Mouse (Mus musculus): Measurements from ENCODE around the gene Foxp1. TPM values are rescaled to one million over a fixed set of nuclear protein-coding genes. Genes with fewer than 3 reads are reported as not detected.
A peak's percentile ranks its signal among the peaks of the same experiment; 100 is the strongest.

Gene Foxp1
- polyA plus RNA-seq, 1 experiment from 2014 or later = 107 TPM

- Histone ChIP-seq H3K9me3 (no peaks in the 10 kb centered on the region), H3K27ac (replicated peaks) (peak overlapping the region; percentile 81), H3K4me1 (peaks cover 83% of the 10 kb centered on the region), H3K27me3 (replicated peaks; ENCODE audit: low read depth, poor library complexity, severe bottlenecking) (0 out of 2 replicates have a peak, but pooled peaks cover 6% of the 10 kb centered on the region), H3K36me3 (replicated peaks) (no peaks in the 10 kb centered on the region), H3K4me3 (peak overlapping the region; percentile 41)
- no peak for DNase-seq (ENCODE audit: low spot score)
- 35% methylated on average over 18 of the region's 18 CpGs for WGBS
Observed at GRCm38 (mm10) chr6:99095185-99096104, 427.1 kb downstream of the Foxp1 start.

DNA sequence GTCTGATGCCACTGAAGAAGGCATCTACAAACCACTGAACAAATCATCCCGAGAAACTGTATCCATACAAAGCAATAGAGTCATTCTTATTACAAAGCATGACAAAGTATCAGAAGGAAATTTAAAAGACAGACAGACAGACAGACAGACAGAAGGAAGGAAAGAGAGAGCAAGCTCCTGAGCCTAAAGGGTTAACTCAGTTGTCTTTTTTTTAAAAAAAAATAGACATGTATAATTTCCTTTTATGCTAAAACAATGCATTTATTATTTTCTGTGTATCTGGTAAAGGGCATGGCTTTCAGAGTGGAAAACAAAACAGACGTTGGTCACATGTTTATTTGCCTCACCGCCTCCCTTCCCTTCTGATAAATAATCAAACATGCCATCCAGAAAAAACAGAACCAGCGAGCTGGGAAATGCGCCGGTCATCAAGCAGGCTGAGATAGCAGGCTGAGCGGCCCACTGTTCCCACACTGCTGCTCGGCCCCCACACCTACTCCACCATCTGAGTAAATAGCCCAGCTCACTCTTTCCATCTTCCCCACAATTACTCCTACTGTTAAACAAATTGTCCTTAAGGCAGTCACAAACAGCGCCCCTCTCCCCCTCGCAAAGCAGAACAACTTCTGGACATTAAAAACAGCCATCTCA lies 428.1 kb downstream of the Foxp1 start:
- Histone ChIP-seq H3K4me3 (peak overlapping the region; percentile 1; the same call in 1 of the 2 replicates), H3K36me3 (replicated peaks) (no peaks in the 10 kb centered on the region), H3K4me1 (peaks cover 73% of the 10 kb centered on the region), H3K9me3 (no peaks in the 10 kb centered on the region), H3K27ac (replicated peaks) (peak overlapping the region; percentile 57), H3K27me3 (replicated peaks; ENCODE audit: low read depth, poor library complexity, severe bottlenecking) (0 out of 2 replicates have a peak, but pooled peaks cover 6% of the 10 kb centered on the region)
- peak; percentile 44 for DNase-seq (ENCODE audit: low spot score)
- WGBS = 25% methylated on average over 10 of the region's 10 CpGs

- WGBS = 45% methylated on average over 2 of the region's 2 CpGs
- Histone ChIP-seq H3K36me3 (replicated peaks) (no peaks in the 10 kb centered on the region), H3K4me3 (no peak overlapping the region), H3K27ac (replicated peaks) (peak overlapping the region; percentile 57; the same call in 1 of the 2 replicates), H3K27me3 (replicated peaks; ENCODE audit: low read depth, poor library complexity, severe bottlenecking) (0 out of 2 replicates have a peak, but pooled peaks cover 6% of the 10 kb centered on the region), H3K9me3 (no peaks in the 10 kb centered on the region), H3K4me1 (peaks cover 68% of the 10 kb centered on the region)
- no peak for DNase-seq (ENCODE audit: low spot score)
Observed at GRCm38 (mm10) chr6:99093856-99094255, 428.7 kb downstream of the Foxp1 start.

- Histone ChIP-seq H3K36me3 (replicated peaks) (no peaks in the 10 kb centered on the region), H3K9me3 (no peaks in the 10 kb centered on the region), H3K4me3 (no peak overlapping the region), H3K27me3 (replicated peaks; ENCODE audit: low read depth, poor library complexity, severe bottlenecking) (0 out of 2 replicates have a peak, but pooled peaks cover 6% of the 10 kb centered on the region), H3K27ac (replicated peaks) (peak overlapping the region; percentile 35), H3K4me1 (peaks cover 62% of the 10 kb centered on the region)
- 64% methylated on average over 5 of the region's 5 CpGs for whole genome bisulfite sequencing
- DNase-seq (ENCODE audit: low spot score) = no peak
Observed at GRCm38 (mm10) chr6:99093208-99093607, 429.3 kb downstream of the Foxp1 start.

- 86% methylated on average over 2 of the region's 2 CpGs for WGBS
- peaks cover 50% of the 10 kb centered on the region for H3K4me1 ChIP-seq
Observed at GRCm38 (mm10) chr6:99091799-99092198, 430.7 kb downstream of the Foxp1 start.

DNA sequence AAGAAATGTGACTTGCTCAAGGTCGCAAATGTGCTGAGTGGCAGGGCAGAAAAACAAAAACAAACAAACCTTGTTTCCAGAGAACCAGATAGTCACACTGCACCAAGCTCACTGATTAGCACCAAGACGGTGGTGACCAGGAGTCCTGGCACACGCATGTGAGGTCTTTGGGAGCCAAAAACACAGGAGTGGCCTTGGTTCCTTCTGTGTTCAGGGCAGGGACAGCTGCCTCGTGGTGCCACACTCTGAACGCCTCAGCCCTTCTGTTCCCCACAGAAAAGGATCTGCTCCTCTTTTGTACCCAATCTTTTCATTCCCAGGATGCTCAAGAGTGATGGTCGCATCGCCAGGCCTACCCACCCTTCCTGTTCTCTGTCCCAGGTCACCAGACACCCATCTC lies 434.9 kb downstream of the Foxp1 start:
- no peaks in the 10 kb centered on the region for H3K9me3 ChIP-seq
- no peak overlapping the region for H3K4me3 ChIP-seq
- WGBS = 75% methylated on average over 7 of the region's 7 CpGs
- H3K27me3 ChIP-seq (replicated peaks; ENCODE audit: low read depth, poor library complexity, severe bottlenecking) = no peaks in the 10 kb centered on the region
- no peak overlapping the region for H3K27ac ChIP-seq (replicated peaks)
- H3K4me1 ChIP-seq = peaks cover 17% of the 10 kb centered on the region; the same call in 1 of the 2 replicates
- DNase-seq (ENCODE audit: low spot score) = no peak
- 0 out of 2 replicates have a peak, but pooled peaks cover 3% of the 10 kb centered on the region for H3K36me3 ChIP-seq (replicated peaks)

More at GRCm38 (mm10) chr6:99091799-99092198, 430.7 kb downstream of the Foxp1 start:
- Histone ChIP-seq H3K4me3 (no peak overlapping the region), H3K9me3 (no peaks in the 10 kb centered on the region), H3K27ac (replicated peaks) (no peak overlapping the region), H3K36me3 (replicated peaks) (no peaks in the 10 kb centered on the region), H3K27me3 (replicated peaks; ENCODE audit: low read depth, poor library complexity, severe bottlenecking) (no peaks in the 10 kb centered on the region)
- no peak for DNase-seq (ENCODE audit: low spot score)

GRCm38 (mm10) chr6:99084956-99085355 lies 437.6 kb downstream of the Foxp1 start:
- H3K4me1 ChIP-seq = peaks cover 22% of the 10 kb centered on the region
- 94% methylated on average over 4 of the region's 4 CpGs for WGBS
- H3K27ac ChIP-seq (replicated peaks) = no peak overlapping the region
- H3K9me3 ChIP-seq = no peaks in the 10 kb centered on the region
- no peak for DNase-seq (ENCODE audit: low spot score)
- 0 out of 2 replicates have a peak, but pooled peaks cover 3% of the 10 kb centered on the region for H3K36me3 ChIP-seq (replicated peaks)
- H3K27me3 ChIP-seq (replicated peaks; ENCODE audit: low read depth, poor library complexity, severe bottlenecking) = no peaks in the 10 kb centered on the region
- H3K4me3 ChIP-seq = no peak overlapping the region

GRCm38 (mm10) chr6:99081259-99081658 lies 441.3 kb downstream of the Foxp1 start:
- Histone ChIP-seq H3K27ac (replicated peaks) (0 out of 2 replicates have a peak overlapping the region, but pooled peaks have one; percentile 10), H3K4me1 (peaks cover 27% of the 10 kb centered on the region), H3K36me3 (replicated peaks) (0 out of 2 replicates have a peak, but pooled peaks cover 3% of the 10 kb centered on the region), H3K27me3 (replicated peaks; ENCODE audit: low read depth, poor library complexity, severe bottlenecking) (no peaks in the 10 kb centered on the region), H3K9me3 (no peaks in the 10 kb centered on the region), H3K4me3 (no peak overlapping the region)
- 49% methylated on average over 5 of the region's 5 CpGs for WGBS
- DNase-seq (ENCODE audit: low spot score) = no peak

- H3K4me3 ChIP-seq = no peak overlapping the region
- no peak for DNase-seq (ENCODE audit: low spot score)
- no peak overlapping the region for H3K27ac ChIP-seq (replicated peaks)
- H3K27me3 ChIP-seq (replicated peaks; ENCODE audit: low read depth, poor library complexity, severe bottlenecking) = no peaks in the 10 kb centered on the region
- 42% methylated on average over 10 of the region's 10 CpGs for WGBS
- peaks cover 27% of the 10 kb centered on the region for H3K4me1 ChIP-seq
- peaks cover 19% of the 10 kb centered on the region for H3K36me3 ChIP-seq (replicated peaks)
- peaks cover 4% of the 10 kb centered on the region for H3K9me3 ChIP-seq
Observed at GRCm38 (mm10) chr6:99079041-99079835, 443.3 kb downstream of the Foxp1 start.

DNA sequence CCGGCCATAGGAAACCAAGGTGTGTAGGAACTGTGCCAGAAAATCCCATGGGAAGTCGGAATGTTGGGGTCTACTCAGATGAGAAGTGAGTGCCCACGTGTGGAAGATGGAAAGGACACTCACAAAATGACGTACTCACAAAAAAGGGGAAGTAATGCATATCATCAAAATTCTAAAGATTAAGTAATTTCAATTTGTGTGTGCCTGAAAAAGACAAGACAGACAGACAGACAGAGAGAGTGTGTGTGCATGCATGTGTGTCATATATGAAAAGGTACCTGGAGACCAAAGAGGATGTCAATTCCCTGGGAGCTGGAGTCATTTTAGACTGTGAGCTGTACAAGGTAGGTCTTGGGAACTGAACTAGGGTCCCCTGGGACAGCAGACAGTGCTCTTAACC lies 444.4 kb downstream of the Foxp1 start:
- Histone ChIP-seq H3K27ac (replicated peaks) (no peak overlapping the region), H3K27me3 (replicated peaks; ENCODE audit: low read depth, poor library complexity, severe bottlenecking) (no peaks in the 10 kb centered on the region), H3K9me3 (peaks cover 4% of the 10 kb centered on the region), H3K4me1 (peaks cover 20% of the 10 kb centered on the region), H3K36me3 (replicated peaks) (peaks cover 19% of the 10 kb centered on the region), H3K4me3 (no peak overlapping the region)
- WGBS = 89% methylated on average over 4 of the region's 4 CpGs
- no peak for DNase-seq (ENCODE audit: low spot score)

DNA sequence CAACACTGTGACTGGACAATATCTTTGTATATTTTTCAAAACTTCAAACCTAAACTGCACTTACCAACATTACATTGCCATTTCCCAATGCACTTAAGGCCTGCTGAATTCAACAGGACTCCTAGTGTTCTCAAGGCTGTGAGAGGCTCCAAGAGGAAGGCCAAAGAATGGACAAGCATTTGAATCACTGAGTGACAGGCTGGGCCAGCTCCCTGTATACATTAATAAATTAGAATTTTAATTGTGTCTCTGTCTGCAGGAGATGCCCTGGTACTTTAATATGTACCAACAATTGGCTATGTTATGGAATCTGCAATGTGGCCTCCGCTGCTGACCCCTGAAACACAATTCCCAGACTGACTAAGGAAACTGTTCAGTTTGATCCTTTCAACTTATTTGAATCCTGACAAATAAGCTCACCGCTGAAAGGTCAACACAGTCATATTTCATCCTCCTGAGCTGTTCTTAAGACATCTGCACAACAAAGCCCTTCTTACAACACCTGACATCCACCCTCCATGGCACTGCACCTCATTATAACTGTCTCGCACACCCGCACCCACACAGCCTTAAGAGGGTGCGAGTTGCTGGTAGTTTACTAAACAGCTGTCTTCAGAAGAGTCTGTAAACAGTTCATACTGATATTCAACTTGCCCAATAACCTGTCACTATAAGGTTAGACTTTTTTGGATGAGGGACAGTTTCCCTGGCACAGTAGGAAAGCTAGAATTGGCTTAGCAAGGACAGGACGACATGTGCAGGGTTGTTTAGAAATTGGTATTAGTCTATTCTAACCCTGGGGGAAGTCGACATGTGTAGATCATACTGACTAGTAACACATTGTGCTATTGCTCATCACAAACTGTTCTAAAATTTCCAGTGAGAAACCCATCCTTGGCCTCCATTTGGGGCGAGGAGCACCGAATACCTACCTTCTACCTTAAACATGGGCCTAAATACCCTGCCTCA lies 448.9 kb downstream of the Foxp1 start:
- H3K4me1 ChIP-seq = peaks cover 7% of the 10 kb centered on the region
- H3K27me3 ChIP-seq (replicated peaks; ENCODE audit: low read depth, poor library complexity, severe bottlenecking) = no peaks in the 10 kb centered on the region
- DNase-seq (ENCODE audit: low spot score) = no peak
- WGBS = 84% methylated on average over 9 of the region's 9 CpGs
- peaks cover 4% of the 10 kb centered on the region for H3K9me3 ChIP-seq
- H3K27ac ChIP-seq (replicated peaks) = no peak overlapping the region
- H3K4me3 ChIP-seq = no peak overlapping the region
- peaks cover 22% of the 10 kb centered on the region for H3K36me3 ChIP-seq (replicated peaks)

All from embryonic facial prominence, embryonic 10.5 days (tissue).